Mouse (Mus musculus) retina, embryonic 14.5 days (tissue): ENCODE data around the gene Nlgn1.
A peak's percentile ranks its signal among the peaks of the same experiment; 100 is the strongest.

Experiments
- DNase-seq: peaks from one replicate; pipeline ENCODE4 v3.0.0-alpha.2; 2015; ENCODE audit warnings: low spot score

Gene Nlgn1

GRCm38 (mm10) chr3:26332400-26333238, at the start of gene Nlgn1:
Nlgn1 (minus strand) TSS chr3:26332460.
- peak; percentile 39 for DNase-seq

- DNase-seq: no peak
Observed at GRCm38 (mm10) chr3:26378272-26378671, 46.0 kb upstream of the Nlgn1 start.

- no peak for DNase-seq
Observed at GRCm38 (mm10) chr3:26355082-26355481, 22.8 kb upstream of the Nlgn1 start.

- peak; percentile 67 for DNase-seq
Observed at GRCm38 (mm10) chr3:26354483-26355030, 22.3 kb upstream of the Nlgn1 start.

- DNase-seq: no peak
Observed at GRCm38 (mm10) chr3:26337495-26337894, 5.2 kb upstream of the Nlgn1 start.

- peak; percentile 73 for DNase-seq
Observed at GRCm38 (mm10) chr3:26333239-26333811, 1.1 kb upstream of the Nlgn1 start.

GRCm38 (mm10) chr3:26331177-26332061, 841 bp downstream of the Nlgn1 start:
- peak; percentile 75 for DNase-seq

- no peak for DNase-seq
Observed at GRCm38 (mm10) chr3:26330863-26331176, 1.4 kb downstream of the Nlgn1 start.

GRCm38 (mm10) chr3:26330019-26330418, 2.2 kb downstream of the Nlgn1 start:
- DNase-seq: no peak

- DNase-seq: no peak
Observed at GRCm38 (mm10) chr3:26324510-26324909, 7.8 kb downstream of the Nlgn1 start.

- peak; percentile 25 for DNase-seq
Observed at GRCm38 (mm10) chr3:26317397-26317796, 14.9 kb downstream of the Nlgn1 start.

GRCm38 (mm10) chr3:26297869-26298268, 34.4 kb downstream of the Nlgn1 start:
- peak; percentile 58 for DNase-seq

GRCm38 (mm10) chr3:26270894-26271795, 61.1 kb downstream of the Nlgn1 start:
- peak; percentile 54 for DNase-seq

- no peak for DNase-seq
Observed at GRCm38 (mm10) chr3:26246564-26246963, 85.7 kb downstream of the Nlgn1 start.

- peak; percentile 81 for DNase-seq
Observed at GRCm38 (mm10) chr3:26243274-26243673, 89.0 kb downstream of the Nlgn1 start.

GRCm38 (mm10) chr3:26230006-26230405, 102.3 kb downstream of the Nlgn1 start:
- no peak for DNase-seq

GRCm38 (mm10) chr3:26228827-26229226, 103.4 kb downstream of the Nlgn1 start:
- DNase-seq: no peak

GRCm38 (mm10) chr3:26228172-26228781, 104.0 kb downstream of the Nlgn1 start:
- DNase-seq: peak; percentile 70

GRCm38 (mm10) chr3:26223500-26223899, 108.8 kb downstream of the Nlgn1 start:
- no peak for DNase-seq

GRCm38 (mm10) chr3:26216231-26216630, 116.0 kb downstream of the Nlgn1 start:
- no peak for DNase-seq

- DNase-seq: no peak
Observed at GRCm38 (mm10) chr3:26202702-26203101, 129.6 kb downstream of the Nlgn1 start.
